9 mouse cellular contexts compared by ENCODE assay signal in the genomic region with DNA sequence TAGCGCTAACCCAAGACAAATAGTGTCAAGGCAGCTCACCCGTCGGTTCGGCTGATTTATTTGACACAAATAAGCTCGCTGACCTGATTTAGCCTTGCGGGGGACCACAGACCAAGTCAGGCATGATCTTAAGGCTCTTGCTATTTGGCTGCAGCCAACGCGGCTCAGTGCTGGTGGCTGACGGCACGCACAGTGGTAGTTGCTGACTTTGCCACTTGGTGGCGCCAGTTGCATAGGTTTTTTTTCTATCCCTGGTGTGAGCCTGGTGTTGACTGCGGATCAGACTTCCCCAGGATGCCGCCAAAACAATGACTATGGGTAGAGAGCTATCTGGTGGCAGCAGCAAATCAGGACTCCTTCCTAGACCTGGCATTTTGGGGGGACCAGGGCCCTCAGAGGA. TPM values are rescaled to one million over a fixed set of nuclear protein-coding genes. Genes with fewer than 3 reads are reported as not detected.
DNase-seq lines count a peak whose midpoint lies in the region; ATAC-seq and TF ChIP-seq lines count a peak whose summit lies in the region.
"Had no signal": no experiment of that assay in that cellular context is flagged by ENCODE, and none has a peak within 500 bp of the region (broad histone marks: within the 10 kb centered on the region; RNA-seq: fewer than 3 reads in every experiment).

No protein-coding gene starts in this region.

- no peaks in the 10 kb centered on the region for H3K4me1 ChIP-seq in ES-Bruce4 (ENCODE audit: control insufficient read depth, insufficient read depth, low read length)
- H3K4me1 ChIP-seq in forebrain, embryonic 15.5 days = peaks cover 32% of the 10 kb centered on the region
- H3K4me1 ChIP-seq in olfactory bulb, adult 2 months (ENCODE audit: control insufficient read depth, insufficient read depth, low read length) = peaks cover 19% of the 10 kb centered on the region

- no peak overlapping the region for H3K4me3 ChIP-seq in ES-Bruce4 (ENCODE audit: low read depth, low read length)
- H3K4me3 ChIP-seq in forebrain, embryonic 15.5 days = 0 out of 2 replicates have a peak overlapping the region, but pooled peaks have one; percentile 20
- H3K4me3 ChIP-seq in olfactory bulb, adult 2 months (ENCODE audit: insufficient read depth, low read depth, low read length) = peak overlapping the region; percentile 17; the same call in 1 of the 2 replicates

- no peak overlapping the region for H3K9ac ChIP-seq in ES-Bruce4 (ENCODE audit: low read depth, poor library complexity, severe bottlenecking)
- H3K9ac ChIP-seq in forebrain, embryonic 15.5 days (replicated peaks) = peak overlapping the region; percentile 29; the same call in 1 of the 2 replicates

- H3K4me2 ChIP-seq in forebrain, embryonic 15.5 days (replicated peaks) = peak overlapping the region; percentile 39

- peak; percentile 82 for ATAC-seq in forebrain, embryonic 15.5 days (replicated peaks)

- no peaks in the 10 kb centered on the region for H3K9me3 ChIP-seq in ES-Bruce4 (replicated peaks; ENCODE audit: control insufficient read depth, insufficient read depth, low read length, poor library complexity, severe bottlenecking)
- H3K9me3 ChIP-seq in forebrain, embryonic 15.5 days = no peaks in the 10 kb centered on the region

- DNase-seq in cerebellum, adult 11 months = peak; percentile 87
- peak; percentile 68 for DNase-seq in heart, postnatal 25 days (ENCODE audit: low spot score)
- DNase-seq in layer of hippocampus, adult 11-12 months (ENCODE audit: low spot score) = peak; percentile 90
- peak; percentile 81 to 84 for DNase-seq in lung, adult 18-20 months
- DNase-seq in thymus, postnatal 0 days (ENCODE audit: low spot score) = peak; percentile 87

- intact Hi-C loops in heart, postnatal 25 days (cut with DNase I) = loop anchor here (1.0 to 5.0 kb wide), 6 partner anchors 46 to 493 kb away; partner anchors contain the start of gene Med13l

- WGBS in forebrain, embryonic 15.5 days = 1% methylated on average over 13 of the region's 13 CpGs
- under 1% methylated on average over 13 of the region's 13 CpGs for WGBS in olfactory bulb, adult 2 months

- TF ChIP-seq CTCF in ES-Bruce4 (IDR thresholded peaks at IDR 0.05; ENCODE audit: low read depth, low read length) = peak; percentile 86
- peak; percentile 80 for TF ChIP-seq CTCF in olfactory bulb, adult 2 months (IDR thresholded peaks at IDR 0.05; ENCODE audit: insufficient read depth, low read depth, low read length)

- no peak overlapping the region for H3K27ac ChIP-seq in ES-Bruce4 (ENCODE audit: insufficient read depth, low read length)
- no peak overlapping the region for H3K27ac ChIP-seq in forebrain, embryonic 15.5 days (replicated peaks)
- H3K27ac ChIP-seq in olfactory bulb, adult 2 months (ENCODE audit: insufficient read depth, low read depth, low read length) = no peak overlapping the region
- H3K27ac ChIP-seq: macrophage had no signal

- H3K27me3 ChIP-seq in ES-Bruce4 (ENCODE audit: control insufficient read depth, insufficient read depth, low read length, poor library complexity, severe bottlenecking) = no peaks in the 10 kb centered on the region
- no peaks in the 10 kb centered on the region for H3K27me3 ChIP-seq in forebrain, embryonic 15.5 days

- no peak for TF ChIP-seq POLR2A in ES-Bruce4 (IDR thresholded peaks at IDR 0.05; ENCODE audit: insufficient read depth, low read length)
- no peak for TF ChIP-seq POLR2A in olfactory bulb, adult 2 months (IDR thresholded peaks at IDR 0.05; ENCODE audit: insufficient read depth, low read depth, low read length)

- no peak for TF ChIP-seq EP300 in ES-Bruce4 (IDR thresholded peaks at IDR 0.05; ENCODE audit: insufficient read depth, low read depth, low read length)

- no peaks in the 10 kb centered on the region for H3K36me3 ChIP-seq in ES-Bruce4 (ENCODE audit: control insufficient read depth, insufficient read depth, low read length, poor library complexity, severe bottlenecking)
- H3K36me3 ChIP-seq in forebrain, embryonic 15.5 days = no peaks in the 10 kb centered on the region

RNA-seq across cellular contexts. Expression of gene 2410131K14Rik, which starts 24.0 kb away (rescaled TPM):
- polyA plus RNA-seq in ES-Bruce4 (2011; ENCODE audit: insufficient read depth, insufficient read length, low read depth, missing spikeins) = 8.0 and 9.4 TPM in 2 replicates
- 17.2 and 18.5 TPM in 2 replicates for polyA plus RNA-seq in forebrain, embryonic 15.5 days (2015; fragmentation: Nextera tagmentation; extraction: Ambion mirVana)
- total RNA-seq in heart, postnatal 25 days (2021) = 1 to 10 TPM; 7.4 to 8.8 TPM
- polyA plus RNA-seq in olfactory bulb, adult 2 months (2012; ENCODE audit: insufficient read depth, insufficient read length, low replicate concordance, missing spikeins) = not detected in 2 replicates
- 4.2 and 4.7 TPM in 2 replicates for polyA plus RNA-seq in thymus, postnatal 0 days (2015; fragmentation: Nextera tagmentation; extraction: Ambion mirVana)

RNA-seq across cellular contexts. Expression of gene Rnft2, which starts 24.1 kb away (rescaled TPM):
- 7.8 and 10.3 TPM in 2 replicates for polyA plus RNA-seq in ES-Bruce4 (2011; ENCODE audit: insufficient read depth, insufficient read length, low read depth, missing spikeins)
- polyA plus RNA-seq in forebrain, embryonic 15.5 days (2015; fragmentation: Nextera tagmentation; extraction: Ambion mirVana) = 8.5 and 9.5 TPM in 2 replicates
- 1 to 10 TPM; 1.8 TPM for total RNA-seq in heart, postnatal 25 days (2021)
- polyA plus RNA-seq in olfactory bulb, adult 2 months (2012; ENCODE audit: insufficient read depth, insufficient read length, low replicate concordance, missing spikeins) = not detected in 2 replicates
- 0.51 and 0.58 TPM in 2 replicates for polyA plus RNA-seq in thymus, postnatal 0 days (2015; fragmentation: Nextera tagmentation; extraction: Ambion mirVana)
